Mouse (Mus musculus) testis, adult 2 months (tissue): ENCODE measurements around the gene Olfr592. TPM values are rescaled to one million over a fixed set of nuclear protein-coding genes. Genes with fewer than 3 reads are reported as not detected.
"Not testable (repeated sequence)": the region's sequence is repeated elsewhere in the genome, so short reads cannot be mapped to it uniquely, and the experiment has no call there.

Experiments
- H3K27ac ChIP-seq: fragments of 200-500 bp; 2 replicates; pipeline ENCODE4 v1.5.1; 2012; ENCODE audit warnings: low read depth, low read length; ENCODE audit not compliant: control insufficient read depth, insufficient read depth
- H3K27me3 ChIP-seq: fragments of 200-500 bp; 2 replicates; pipeline ENCODE4 v1.6.1; 2012; ENCODE audit warnings: mild to moderate bottlenecking, low read length, moderate library complexity; ENCODE audit not compliant: control insufficient read depth, insufficient read depth
- H3K36me3 ChIP-seq: fragments of 200-500 bp; 2 replicates; pipeline ENCODE4 v1.6.1; 2012; ENCODE audit warnings: mild to moderate bottlenecking, low read length; ENCODE audit not compliant: control insufficient read depth, insufficient read depth
- H3K4me1 ChIP-seq: fragments of 200-500 bp; 2 replicates; pipeline ENCODE4 v1.6.1; 2012; ENCODE audit warnings: low read length; ENCODE audit not compliant: control insufficient read depth, insufficient read depth
- H3K4me3 ChIP-seq: fragments of 200-500 bp; 2 replicates; pipeline ENCODE4 v1.5.1; 2012; ENCODE audit warnings: low read depth, mild to moderate bottlenecking, low read length, moderate library complexity, mixed read lengths; ENCODE audit not compliant: control insufficient read depth
- CTCF ChIP-seq: fragments of 200-500 bp; IDR thresholded peaks from 2 replicates; pipeline ENCODE4 v1.5.1; 2012; ENCODE audit warnings: low read depth, mild to moderate bottlenecking, inconsistent platforms, low read length, moderate library complexity; ENCODE audit not compliant: control insufficient read depth, insufficient read depth, insufficient replicate concordance
- POLR2A ChIP-seq: fragments of 200-500 bp; IDR thresholded peaks from 2 replicates; pipeline ENCODE4 v1.6.1; 2012; ENCODE audit warnings: low read depth, mild to moderate bottlenecking, inconsistent platforms, low read length, moderate library complexity; ENCODE audit not compliant: control insufficient read depth
- polyA plus RNA-seq: library from polyadenylated mRNA; depleted of rRNA; stranded (reverse); fragments of >200 nt; gene quantifications from 2 replicates; pipeline ENCODE4 v1.2.3, GENCODE M21; 2012; rRNA removed

The Olfr592 gene
- not detected in 2 replicates for polyA plus RNA-seq

DNA sequence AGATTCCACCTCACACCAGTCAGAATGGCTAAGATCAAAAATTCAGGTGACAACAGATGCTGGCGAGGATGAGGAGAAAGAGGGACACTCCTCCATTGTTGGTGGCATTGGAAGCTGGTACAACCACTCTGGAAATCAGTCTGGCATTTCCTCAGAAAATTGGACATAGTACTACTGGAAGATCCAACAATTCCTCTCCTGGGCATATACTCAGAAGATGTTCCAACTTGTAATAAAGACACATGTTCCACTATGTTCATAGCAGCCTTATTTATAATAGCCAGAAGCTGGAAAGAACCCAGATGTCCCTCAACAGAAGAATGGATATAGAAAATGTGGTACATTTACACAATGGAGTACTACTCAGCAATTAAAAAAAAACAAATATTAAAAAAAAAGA is at the start of gene Olfr592:
Gene Olfr592 (plus strand): TSS at position 301 of the 400 bp plus-strand sequence.
- H3K4me3 ChIP-seq, H3K27me3 ChIP-seq, H3K4me1 ChIP-seq, H3K36me3 ChIP-seq, H3K27ac ChIP-seq: not testable (repeated sequence)

DNA sequence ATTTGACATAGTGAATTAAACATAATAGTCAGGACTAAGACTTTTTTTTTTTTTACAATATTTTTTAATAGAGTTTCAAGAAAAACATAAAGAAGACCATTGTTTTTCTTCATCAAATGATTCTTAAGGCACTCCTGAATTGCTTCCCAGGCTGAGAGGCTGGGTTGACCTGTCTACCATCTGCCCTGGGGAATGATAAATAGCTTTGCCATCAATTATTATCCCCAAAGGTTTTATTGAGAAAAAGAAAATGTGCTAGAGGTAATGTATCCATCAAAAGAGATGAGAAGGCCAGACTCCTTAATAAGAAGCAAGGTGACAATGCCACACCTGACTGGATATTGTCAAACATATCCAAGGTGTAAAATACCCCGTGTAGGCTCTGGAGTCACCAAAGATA is 44.0 kb upstream of the Olfr592 start, which contains the start of gene Olfr588-ps1:
Gene Olfr588-ps1 (plus strand): TSS at position 301 of the 400 bp plus-strand sequence.
- TF ChIP-seq CTCF: no peak
- TF ChIP-seq POLR2A: no peak

DNA sequence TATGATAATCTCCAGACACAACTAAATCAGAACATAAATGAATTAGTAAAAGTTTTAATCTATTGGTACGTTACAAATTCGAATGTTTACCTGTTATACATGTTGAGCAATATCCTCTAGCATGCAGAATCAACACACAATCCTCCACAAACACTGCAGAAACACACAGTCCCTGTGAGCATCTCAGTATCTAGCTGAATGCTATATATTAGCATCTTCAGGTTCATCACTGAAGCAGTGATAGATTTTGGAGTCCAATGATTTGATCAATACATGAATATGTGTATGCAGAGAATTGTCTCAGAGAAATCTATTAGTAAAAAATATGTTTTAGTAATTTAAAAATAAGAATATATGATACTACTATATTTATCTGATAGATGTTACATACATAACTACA is 28.3 kb upstream of the Olfr592 start, which contains the start of gene Olfr589:
Gene Olfr589 (minus strand): TSS at position 101 of the 400 bp plus-strand sequence.
- TF ChIP-seq CTCF: no peak
- TF ChIP-seq POLR2A: no peak
- H3K36me3 ChIP-seq: no peaks in the 10 kb centered on the region
- H3K27me3 ChIP-seq: no peaks in the 10 kb centered on the region
- H3K4me1 ChIP-seq: no peaks in the 10 kb centered on the region
- H3K27ac ChIP-seq: no peak within 1 kb of the TSS
- H3K4me3 ChIP-seq: no peak within 1 kb of the TSS

More for the DNA sequence above, 44.0 kb upstream of the Olfr592 start, which contains the start of gene Olfr588-ps1:
- no peak within 1 kb of the TSS for H3K4me3 ChIP-seq
- no peaks in the 10 kb centered on the region for H3K27me3 ChIP-seq
- no peaks in the 10 kb centered on the region for H3K36me3 ChIP-seq
- no peak within 1 kb of the TSS for H3K27ac ChIP-seq
- no peaks in the 10 kb centered on the region for H3K4me1 ChIP-seq

DNA sequence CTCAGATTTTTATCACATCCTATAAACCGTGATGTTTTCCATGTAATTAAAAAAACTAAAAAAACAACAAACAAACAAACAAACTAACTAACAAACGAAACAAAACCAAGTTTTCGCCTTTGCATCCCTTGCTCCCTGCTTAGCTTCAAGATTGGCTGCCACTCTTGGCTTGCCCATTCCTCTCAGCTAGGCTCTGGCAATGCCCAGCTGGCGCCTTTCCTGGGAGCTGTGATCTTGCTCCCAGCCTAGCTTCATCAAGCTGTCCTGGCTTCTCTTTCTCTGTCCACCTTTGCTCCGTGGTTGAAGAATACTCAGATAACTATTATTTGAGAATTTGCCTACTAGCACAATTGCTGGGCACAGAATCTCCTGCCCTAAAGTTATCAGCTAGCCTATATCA is 14.9 kb upstream of the Olfr592 start:
- H3K4me3 ChIP-seq: no peak overlapping the region
- no peaks in the 10 kb centered on the region for H3K27me3 ChIP-seq
- TF ChIP-seq POLR2A (no peak), CTCF (no peak)
- no peaks in the 10 kb centered on the region for H3K36me3 ChIP-seq
- H3K27ac ChIP-seq: no peak overlapping the region
- H3K4me1 ChIP-seq: no peaks in the 10 kb centered on the region

DNA sequence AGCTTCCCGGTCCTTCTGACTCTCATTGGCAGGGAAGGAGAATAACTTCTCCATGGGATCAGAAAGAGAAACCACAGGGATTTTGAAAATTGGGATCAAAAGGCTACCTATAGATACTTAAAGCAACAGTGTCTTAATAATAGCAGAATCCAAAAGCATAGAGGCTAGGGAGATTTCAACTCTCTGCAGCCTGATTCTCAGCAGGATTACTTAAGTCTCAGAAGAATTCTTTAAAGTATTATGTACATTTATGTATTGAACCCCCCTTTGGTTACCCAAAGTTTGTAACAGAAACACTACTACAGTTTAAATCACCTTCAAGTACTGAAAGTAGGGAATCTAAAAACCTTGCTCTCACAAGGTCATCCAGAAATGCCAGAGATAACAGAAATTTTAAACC is 6.4 kb upstream of the Olfr592 start, which contains the start of gene Olfr591:
Gene Olfr591 (minus strand): TSS at position 101 of the 400 bp plus-strand sequence.
- Histone ChIP-seq H3K4me1 (no peaks in the 10 kb centered on the region), H3K4me3 (no peak within 1 kb of the TSS), H3K36me3 (no peaks in the 10 kb centered on the region), H3K27me3 (no peaks in the 10 kb centered on the region), H3K27ac (no peak within 1 kb of the TSS)
- TF ChIP-seq CTCF: no peak
- TF ChIP-seq POLR2A: no peak

DNA sequence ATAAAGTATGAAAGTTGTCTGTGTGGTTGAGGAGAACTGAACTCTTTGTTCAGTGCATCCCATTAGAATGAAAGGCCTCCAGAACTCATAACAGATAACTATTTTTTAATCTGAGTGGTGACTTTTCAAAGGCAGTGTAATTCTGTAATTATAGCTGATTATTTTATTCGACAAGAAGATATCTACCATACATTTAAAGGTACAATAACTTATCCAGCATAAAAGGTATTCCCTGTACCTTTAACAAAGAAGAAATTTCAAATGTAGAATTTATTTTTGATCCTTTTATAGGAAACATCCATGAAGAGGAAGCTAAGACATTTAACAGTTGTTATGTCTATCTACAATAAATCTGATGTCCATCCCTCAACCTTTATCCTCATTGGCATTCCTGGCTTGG is 27.0 kb downstream of the Olfr592 start, which contains the start of gene Olfr593:
Gene Olfr593 (plus strand): TSS at position 301 of the 400 bp plus-strand sequence.
- TF ChIP-seq CTCF: no peak
- no peak for TF ChIP-seq POLR2A
- H3K27me3 ChIP-seq: no peaks in the 10 kb centered on the region
- H3K36me3 ChIP-seq: no peaks in the 10 kb centered on the region
- H3K4me1 ChIP-seq: no peaks in the 10 kb centered on the region
- no peak within 1 kb of the TSS for H3K4me3 ChIP-seq
- no peak within 1 kb of the TSS for H3K27ac ChIP-seq

DNA sequence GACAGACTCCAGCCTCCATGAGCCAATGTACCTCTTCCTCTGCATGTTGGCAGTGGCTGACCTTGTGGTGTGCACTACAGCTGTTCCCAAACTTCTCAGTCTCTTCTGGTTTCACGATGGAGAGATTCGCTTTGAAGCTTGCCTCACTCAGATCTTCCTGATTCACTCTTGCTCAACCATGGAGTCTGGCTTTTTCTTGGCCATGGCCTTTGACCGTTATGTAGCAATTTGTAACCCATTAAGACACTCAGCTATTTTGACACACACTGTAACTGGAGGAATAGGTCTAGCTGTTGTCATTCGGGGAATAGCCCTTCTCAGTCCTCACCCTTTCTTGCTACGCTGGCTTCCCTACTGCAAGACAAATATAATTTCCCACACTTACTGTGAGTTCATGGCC is 27.4 kb downstream of the Olfr592 start:
- H3K27ac ChIP-seq, H3K4me3 ChIP-seq, H3K27me3 ChIP-seq, H3K36me3 ChIP-seq, H3K4me1 ChIP-seq: not testable (repeated sequence)

DNA sequence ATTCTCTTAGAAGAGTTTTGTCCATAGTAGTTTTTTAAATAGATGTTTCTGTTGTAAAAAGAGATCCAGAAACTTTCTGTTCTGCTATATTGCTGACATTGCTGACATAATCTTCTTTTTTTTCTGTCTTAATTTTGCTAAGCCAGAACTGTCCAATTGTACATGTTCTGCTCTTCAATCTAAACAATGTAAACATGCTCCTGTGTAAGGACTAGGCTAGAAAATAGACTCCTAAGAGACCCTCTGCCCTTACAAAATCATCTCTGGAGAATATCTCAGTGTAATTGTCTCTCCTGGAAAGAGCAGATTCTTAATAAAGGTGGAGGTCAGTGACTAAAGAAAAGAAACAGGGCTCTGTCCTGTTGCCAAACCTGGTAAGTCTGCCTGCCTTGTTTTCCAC is 32.1 kb downstream of the Olfr592 start, which contains the start of gene Olfr594:
Gene Olfr594 (plus strand): TSS at position 301 of the 400 bp plus-strand sequence.
- H3K4me1 ChIP-seq: no peaks in the 10 kb centered on the region
- no peak for TF ChIP-seq CTCF
- TF ChIP-seq POLR2A: no peak
- H3K36me3 ChIP-seq: no peaks in the 10 kb centered on the region
- H3K4me3 ChIP-seq: no peak within 1 kb of the TSS
- H3K27me3 ChIP-seq: no peaks in the 10 kb centered on the region
- no peak within 1 kb of the TSS for H3K27ac ChIP-seq

Other genes with a start within 250 kb of the Olfr592 start
- not detected in 2 replicates for gene Olfr573-ps1, start 242.2 kb upstream of the Olfr592 start, polyA plus RNA-seq
- not detected in 2 replicates for gene Olfr574, start 236.3 kb upstream of the Olfr592 start, polyA plus RNA-seq
- not detected in 2 replicates for gene Olfr575, start 226.0 kb upstream of the Olfr592 start, polyA plus RNA-seq
- gene Olfr576, start 222.1 kb upstream of the Olfr592 start, polyA plus RNA-seq: not detected in 2 replicates
- gene Olfr577, start 208.9 kb upstream of the Olfr592 start, polyA plus RNA-seq: not detected in 2 replicates
- not detected in 2 replicates for gene Olfr578, start 195.5 kb upstream of the Olfr592 start, polyA plus RNA-seq
- gene Olfr582, start 146.8 kb upstream of the Olfr592 start, polyA plus RNA-seq: not detected in 2 replicates
- not detected in 2 replicates for gene Olfr583, start 133.5 kb upstream of the Olfr592 start, polyA plus RNA-seq
- gene Olfr584, start 102.9 kb upstream of the Olfr592 start, polyA plus RNA-seq: not detected in 2 replicates
- gene Olfr585, start 87.1 kb upstream of the Olfr592 start, polyA plus RNA-seq: not detected in 2 replicates
- not detected in 2 replicates for gene Olfr586, start 59.2 kb upstream of the Olfr592 start, polyA plus RNA-seq
- gene Olfr588-ps1, start 43.9 kb upstream of the Olfr592 start, polyA plus RNA-seq: not detected in 2 replicates
- gene Olfr589, start 28.4 kb upstream of the Olfr592 start, polyA plus RNA-seq: not detected in 2 replicates
- not detected in 2 replicates for gene Olfr591, start 6.5 kb upstream of the Olfr592 start, polyA plus RNA-seq
- gene Olfr593, start 27.1 kb downstream of the Olfr592 start, polyA plus RNA-seq: not detected in 2 replicates
- gene Olfr594, start 32.2 kb downstream of the Olfr592 start, polyA plus RNA-seq: not detected in 2 replicates
- not detected in 2 replicates for gene Usp17ld, start 67.7 kb downstream of the Olfr592 start, polyA plus RNA-seq
- gene Olfr596, start 120.8 kb downstream of the Olfr592 start, polyA plus RNA-seq: not detected in 2 replicates
- not detected in 2 replicates for gene Olfr597, start 131.5 kb downstream of the Olfr592 start, polyA plus RNA-seq
- not detected in 2 replicates for gene Olfr598, start 138.8 kb downstream of the Olfr592 start, polyA plus RNA-seq
- gene Olfr599, start 151.1 kb downstream of the Olfr592 start, polyA plus RNA-seq: not detected in 2 replicates
- not detected in 2 replicates for gene Olfr600, start 164.9 kb downstream of the Olfr592 start, polyA plus RNA-seq
- not detected in 2 replicates for gene Olfr601, start 177.9 kb downstream of the Olfr592 start, polyA plus RNA-seq
- 0.11 TPM in 1 of 2 replicates, not detected in the other for gene Olfr603, start 201.4 kb downstream of the Olfr592 start, polyA plus RNA-seq
- gene Usp17lc, start 230.3 kb downstream of the Olfr592 start, polyA plus RNA-seq: not detected in 2 replicates